In the genomic region with DNA sequence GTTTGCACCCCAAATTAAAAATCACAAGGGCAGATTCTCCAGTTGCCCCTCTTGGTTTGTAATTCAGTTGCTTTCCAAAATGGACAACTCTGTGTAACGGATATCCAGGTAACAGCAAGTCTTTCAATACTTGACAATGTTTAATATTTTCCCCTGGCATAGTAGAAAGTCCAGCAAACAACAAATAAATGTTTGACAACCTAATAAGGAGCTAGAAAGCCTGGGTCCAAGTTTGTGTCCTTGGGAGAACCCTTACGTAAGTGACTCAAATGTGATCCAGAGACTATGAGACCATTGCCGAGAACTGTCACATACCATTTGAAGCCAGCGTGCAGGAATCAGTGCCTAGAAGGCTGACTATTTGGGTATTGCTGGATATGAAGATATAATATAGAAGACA, we compare ENCODE assay signal across 21 mouse cellular contexts. TPM values are rescaled to one million over a fixed set of nuclear protein-coding genes. Genes with fewer than 3 reads are reported as not detected.
"Had no signal": no experiment of that assay in that cellular context is flagged by ENCODE, and none has a peak within 500 bp of the region (broad histone marks: within the 10 kb centered on the region; RNA-seq: fewer than 3 reads in every experiment).

No protein-coding gene starts in this region.

- ATAC-seq: midbrain, embryonic 13.5 days; midbrain, embryonic 15.5 days had no signal

- H3K27ac ChIP-seq: midbrain, embryonic 10.5 days; midbrain, embryonic 13.5 days; midbrain, embryonic 15.5 days; neural tube, embryonic 13.5 days; neural tube, embryonic 15.5 days had no signal

- DNase-seq: lung, adult 18-20 months; lung, embryonic 14.5 days; lung, postnatal 10 days; lung, postnatal 4 days; retina, postnatal 1 day; right cerebral cortex, adult 18-20 months; right cerebral cortex, postnatal 25 days; right cerebral cortex, postnatal 4 days; spleen, adult 18-20 months; thymus, adult 18-20 months; thymus, postnatal 14 days; thymus, postnatal 36 days had no signal

- H3K4me1 ChIP-seq: midbrain, embryonic 10.5 days; midbrain, embryonic 13.5 days; midbrain, embryonic 15.5 days; neural tube, embryonic 13.5 days; neural tube, embryonic 15.5 days had no signal

- H3K4me2 ChIP-seq: lung, embryonic 14.5 days; midbrain, embryonic 13.5 days; midbrain, embryonic 15.5 days; neural tube, embryonic 13.5 days; neural tube, embryonic 15.5 days had no signal

- H3K4me3 ChIP-seq: midbrain, embryonic 10.5 days; midbrain, embryonic 13.5 days; midbrain, embryonic 15.5 days; myocyte; neural tube, embryonic 13.5 days; neural tube, embryonic 15.5 days had no signal

- H3K9ac ChIP-seq: lung, embryonic 14.5 days; midbrain, embryonic 13.5 days; midbrain, embryonic 15.5 days; neural tube, embryonic 13.5 days; neural tube, embryonic 15.5 days had no signal

- H3K27me3 ChIP-seq: midbrain, embryonic 13.5 days; midbrain, embryonic 15.5 days; neural tube, embryonic 13.5 days; neural tube, embryonic 15.5 days had no signal

- H3K9me3 ChIP-seq: midbrain, embryonic 10.5 days; midbrain, embryonic 13.5 days; midbrain, embryonic 15.5 days; neural tube, embryonic 13.5 days; neural tube, embryonic 15.5 days had no signal

- H3K36me3 ChIP-seq: midbrain, embryonic 10.5 days; midbrain, embryonic 13.5 days; midbrain, embryonic 15.5 days; neural tube, embryonic 13.5 days; neural tube, embryonic 15.5 days had no signal

RNA-seq across cellular contexts. Expression of a gene that starts 3.8 kb away (rescaled TPM):
- total RNA-seq: megakaryocyte-erythroid progenitor cell, adult 5-6 weeks had no signal
- polyA plus RNA-seq: myocyte; small intestine, adult 2 months; thymus, postnatal 0 days had no signal
